Mouse (Mus musculus) midbrain, postnatal 0 days (tissue): ENCODE measurements around the gene Plekhh3. TPM values are rescaled to one million over a fixed set of nuclear protein-coding genes. Genes with fewer than 3 reads are reported as not detected.
A peak's percentile ranks its signal among the peaks of the same experiment; 100 is the strongest.
"Not testable (repeated sequence)": the region's sequence is repeated elsewhere in the genome, so short reads cannot be mapped to it uniquely, and the experiment has no call there.

Experiments used
- ATAC-seq: fragments of 200-750 bp; cut with Nextera tagmentation; 2 replicates; pipeline ENCODE4 v1.8.0; 2017; ENCODE audit warnings: moderate number of reproducible peaks, mild to moderate bottlenecking, moderate TSS enrichment, moderate library complexity; ENCODE audit not compliant: low FRiP score
- DNase-seq: peaks from one replicate; pipeline ENCODE4 v3.0.0-alpha.2; 2015; ENCODE audit warnings: low spot score
- H3K27ac ChIP-seq: fragments of 300-500 bp; sonication (generic); 2 replicates; pipeline ENCODE4 v1.5.1; 2014; ENCODE audit warnings: low read depth, mild to moderate bottlenecking, low read length, mixed read lengths
- H3K27me3 ChIP-seq: fragments of 300-500 bp; sonication (generic); 2 replicates; pipeline ENCODE4 v1.6.1; 2014; ENCODE audit warnings: low read length, control low read depth, mixed read lengths; ENCODE audit not compliant: insufficient read depth
- H3K36me3 ChIP-seq: fragments of 300-500 bp; sonication (generic); 2 replicates; pipeline ENCODE4 v1.6.1; 2014; ENCODE audit warnings: low read length, control low read depth, mixed read lengths; ENCODE audit not compliant: insufficient read depth
- H3K4me1 ChIP-seq: fragments of 300-500 bp; sonication (generic); 2 replicates; pipeline ENCODE4 v1.6.1; 2014; ENCODE audit warnings: mild to moderate bottlenecking, control low read depth, antibody characterized with exemption, low read length, mixed read lengths; ENCODE audit not compliant: insufficient read depth
- H3K4me2 ChIP-seq: fragments of 300-500 bp; sonication (generic); 2 replicates; pipeline ENCODE4 v1.6.1; 2014; ENCODE audit warnings: low read depth, mild to moderate bottlenecking, low read length, mixed read lengths; ENCODE audit not compliant: poor library complexity, severe bottlenecking
- H3K4me3 ChIP-seq: fragments of 300-500 bp; sonication (generic); 2 replicates; pipeline ENCODE4 v1.5.1; 2014; ENCODE audit warnings: low read depth, mild to moderate bottlenecking, low read length, moderate library complexity
- H3K9ac ChIP-seq: fragments of 300-500 bp; sonication (generic); replicated peaks from 2 replicates; pipeline ENCODE4 v1.6.1; 2014; ENCODE audit warnings: mild to moderate bottlenecking, low read length, moderate library complexity, mixed read lengths; ENCODE audit not compliant: poor library complexity, severe bottlenecking
- H3K9me3 ChIP-seq: fragments of 300-500 bp; sonication (generic); 2 replicates; pipeline ENCODE4 v1.6.1; 2016; ENCODE audit warnings: low read length, control low read depth
- CTCF ChIP-seq: IDR thresholded peaks from 2 replicates; pipeline ENCODE4 v1.5.1; 2016; ENCODE audit warnings: antibody characterized with exemption, mild to moderate bottlenecking
- WGBS: fragments of 180-500 bp; shearing (Covaris S2); extraction: QIAGEN DNeasy Blood & Tissue Kit; methylation state at CpG from one replicate; pipeline ENCODE4 v1.1.7; 2014; 5-methylcytosine and 5-hydroxymethylcytosine counted together
- polyA plus RNA-seq: library from polyadenylated mRNA; unstranded; fragments of >200 nt; fragmentation: Nextera tagmentation; extraction: Ambion mirVana; gene quantifications from 2 replicates; pipeline ENCODE4 v1.2.1, GENCODE M21; 2015
- total RNA-seq: library from RNA; depleted of rRNA; stranded (reverse); fragments of >200 nt; gene quantifications from 2 replicates; pipeline ENCODE4 v1.2.3, GENCODE M21; 2014

Gene Plekhh3
- total and polyA plus RNA-seq, 2 experiments from 2014 or later, result 5.8 to 23.4 TPM

- H3K4me2 ChIP-seq, result no peak overlapping the region
- H3K27ac ChIP-seq, result no peak overlapping the region
- no peak overlapping the region for H3K4me3 ChIP-seq
- DNase-seq (no peak), ATAC-seq (no peak)
- no peaks in the 10 kb centered on the region for H3K27me3 ChIP-seq
- no peak for TF ChIP-seq CTCF
- peaks cover 9% of the 10 kb centered on the region for H3K36me3 ChIP-seq
- 82% methylated on average over 11 of the region's 11 CpGs for WGBS
- no peak overlapping the region for H3K9ac ChIP-seq
- H3K4me1 ChIP-seq, result no peaks in the 10 kb centered on the region
- H3K9me3 ChIP-seq, result no peaks in the 10 kb centered on the region
Observed at GRCm38 (mm10) chr11:101128996-101129577, 42.1 kb downstream of the Plekhh3 start.

- H3K36me3 ChIP-seq, result peaks cover 16% of the 10 kb centered on the region
- 88% methylated on average over 1 of the region's 1 CpGs for WGBS
- no peak overlapping the region for H3K9ac ChIP-seq
- TF ChIP-seq CTCF, result peak; percentile 34
- ATAC-seq, result no peak
- H3K4me2 ChIP-seq, result no peak overlapping the region
- H3K27ac ChIP-seq, result no peak overlapping the region
- H3K27me3 ChIP-seq, result no peaks in the 10 kb centered on the region
- no peak for DNase-seq
- no peaks in the 10 kb centered on the region for H3K4me1 ChIP-seq
- no peaks in the 10 kb centered on the region for H3K9me3 ChIP-seq
- H3K4me3 ChIP-seq, result no peak overlapping the region
Observed at GRCm38 (mm10) chr11:101127075-101127474, 44.1 kb downstream of the Plekhh3 start.

DNA sequence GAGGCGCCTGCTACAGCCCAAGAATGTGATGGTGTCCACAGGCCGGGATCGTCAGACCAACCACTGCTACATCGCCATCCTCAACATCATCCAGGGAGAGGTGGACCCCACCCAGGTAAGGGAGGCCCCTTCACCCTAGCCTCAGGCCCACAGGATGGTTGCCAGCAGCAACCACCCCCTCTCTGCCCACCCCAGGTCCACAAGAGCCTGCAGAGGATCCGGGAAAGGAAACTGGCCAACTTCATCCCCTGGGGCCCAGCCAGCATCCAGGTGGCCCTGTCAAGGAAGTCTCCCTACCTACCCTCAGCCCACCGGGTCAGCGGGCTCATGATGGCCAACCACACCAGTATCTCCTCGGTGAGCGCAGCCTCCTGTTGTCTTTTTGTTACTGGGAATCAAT is 46.1 kb downstream of the Plekhh3 start:
- not testable (repeated sequence) for H3K4me1 ChIP-seq, H3K9ac ChIP-seq, H3K4me2 ChIP-seq, H3K27me3 ChIP-seq, DNase-seq, H3K27ac ChIP-seq, H3K4me3 ChIP-seq, ATAC-seq, H3K9me3 ChIP-seq
- peaks cover 16% of the 10 kb centered on the region for H3K36me3 ChIP-seq
- WGBS, result 93% methylated on average over 6 of the region's 9 CpGs

GRCm38 (mm10) chr11:101124494-101124893 is 46.7 kb downstream of the Plekhh3 start:
- not testable (repeated sequence) for H3K27me3 ChIP-seq, DNase-seq, ATAC-seq, H3K4me1 ChIP-seq, H3K4me2 ChIP-seq, H3K27ac ChIP-seq, H3K9me3 ChIP-seq, H3K9ac ChIP-seq, H3K4me3 ChIP-seq
- peaks cover 16% of the 10 kb centered on the region for H3K36me3 ChIP-seq
- WGBS, result 98% methylated on average over 8 of the region's 8 CpGs

DNA sequence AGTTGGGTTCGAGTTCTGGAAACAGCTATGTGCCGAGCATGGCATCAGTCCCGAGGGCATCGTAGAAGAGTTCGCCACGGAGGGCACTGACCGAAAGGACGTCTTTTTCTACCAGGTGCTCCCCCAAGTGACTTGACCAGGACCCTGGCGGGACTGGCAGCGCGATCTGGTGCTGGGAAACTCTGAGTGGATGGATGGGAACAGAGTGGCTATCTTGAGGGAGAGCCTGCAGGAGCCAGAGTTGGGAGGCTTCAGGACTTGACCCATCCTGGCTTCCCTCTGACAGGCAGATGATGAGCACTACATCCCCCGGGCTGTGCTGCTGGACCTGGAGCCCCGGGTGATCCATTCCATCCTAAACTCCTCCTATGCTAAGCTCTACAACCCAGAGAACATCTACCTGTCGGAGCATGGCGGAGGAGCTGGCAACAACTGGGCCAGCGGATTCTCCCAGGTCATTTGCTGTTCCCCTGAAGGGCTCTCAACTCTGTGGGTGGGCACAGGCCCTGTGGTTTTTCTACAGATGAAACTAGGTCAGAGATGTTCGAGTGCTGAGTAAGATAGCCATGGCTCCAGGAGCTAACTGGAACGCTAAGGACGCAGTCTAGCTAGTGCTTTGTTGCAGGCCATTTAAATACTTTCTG is 50.5 kb downstream of the Plekhh3 start:
- 19% methylated on average over 19 of the region's 19 CpGs for WGBS
- TF ChIP-seq CTCF, result no peak
- H3K4me1 ChIP-seq, result peaks cover 15% of the 10 kb centered on the region; the same call in 1 of the 2 replicates
- H3K9ac ChIP-seq, result peak overlapping the region; percentile 76
- peaks cover 7% of the 10 kb centered on the region for H3K36me3 ChIP-seq
- no peaks in the 10 kb centered on the region for H3K9me3 ChIP-seq
- ATAC-seq, result no peak; the same call in 1 of the 2 replicates
- H3K4me2 ChIP-seq, result peak overlapping the region; percentile 91
- peak overlapping the region; percentile 75 for H3K4me3 ChIP-seq
- no peak for DNase-seq
- H3K27ac ChIP-seq, result peak overlapping the region; percentile 75
- H3K27me3 ChIP-seq, result no peaks in the 10 kb centered on the region

GRCm38 (mm10) chr11:101119761-101120544 is 51.2 kb downstream of the Plekhh3 start, which contains the start of the genes Retreg3 and Tubg1:
TSS of gene Retreg3 (minus strand) at chr11:101119893.
TSS of gene Tubg1 (plus strand) at chr11:101119938.
- Histone ChIP-seq H3K4me3 (peak within 1 kb of the TSS; percentile 75), H3K36me3 (peaks cover 7% of the 10 kb centered on the region; the same call in 1 of the 2 replicates), H3K4me2 (peak within 1 kb of the TSS; percentile 91), H3K4me1 (peaks cover 15% of the 10 kb centered on the region; the same call in 1 of the 2 replicates), H3K9me3 (no peaks in the 10 kb centered on the region), H3K9ac (peak within 1 kb of the TSS; percentile 85), H3K27me3 (no peaks in the 10 kb centered on the region), H3K27ac (peak within 1 kb of the TSS; percentile 91)
- under 1% methylated on average over 61 of the region's 61 CpGs for WGBS
- ATAC-seq (peak; percentile 96), DNase-seq (peak; percentile 100)
- 0 out of 2 replicates have a peak, but pooled peaks have one; percentile 1 for TF ChIP-seq CTCF
